Mouse (Mus musculus) stomach, embryonic 14.5 days (tissue): ENCODE data around the gene Mga. TPM values are rescaled to one million over a fixed set of nuclear protein-coding genes. Genes with fewer than 3 reads are reported as not detected.

Experiments used
- ATAC-seq: fragments of 200-750 bp; cut with Nextera tagmentation; 2 replicates; pipeline ENCODE4 v1.8.0; 2017; ENCODE audit warnings: low read depth, moderate TSS enrichment; ENCODE audit not compliant: insufficient number of reproducible peaks, insufficient read depth, low FRiP score
- H3K27ac ChIP-seq: fragments of 300-500 bp; sonication (generic); 2 replicates; pipeline ENCODE4 v1.5.1; 2014; ENCODE audit warnings: mild to moderate bottlenecking, low read length, moderate library complexity, mixed read lengths
- H3K27me3 ChIP-seq: fragments of 300-500 bp; sonication (generic); 2 replicates; pipeline ENCODE4 v1.6.1; 2014; ENCODE audit warnings: low read length, control low read depth, mixed read lengths; ENCODE audit not compliant: control insufficient read depth, insufficient read depth
- H3K36me3 ChIP-seq: fragments of 300-500 bp; sonication (generic); 2 replicates; pipeline ENCODE4 v1.6.1; 2014; ENCODE audit warnings: mild to moderate bottlenecking, control low read depth, low read length, moderate library complexity, mixed read lengths; ENCODE audit not compliant: control insufficient read depth, insufficient read depth
- H3K4me1 ChIP-seq: fragments of 300-500 bp; sonication (generic); 2 replicates; pipeline ENCODE4 v1.6.1; 2014; ENCODE audit warnings: low read length, control low read depth, mixed read lengths; ENCODE audit not compliant: control insufficient read depth, insufficient read depth
- H3K4me2 ChIP-seq: fragments of 300-500 bp; sonication (generic); replicated peaks from 2 replicates; pipeline ENCODE4 v1.6.1; 2014; ENCODE audit warnings: low read depth, low read length, control low read depth
- H3K4me3 ChIP-seq: fragments of 300-500 bp; sonication (generic); 2 replicates; pipeline ENCODE4 v1.5.1; 2014; ENCODE audit warnings: low read depth, low read length, control low read depth
- H3K9ac ChIP-seq: fragments of 300-500 bp; sonication (generic); replicated peaks from 2 replicates; pipeline ENCODE4 v1.6.1; 2014; ENCODE audit warnings: low read depth, mild to moderate bottlenecking, control low read depth, low read length, moderate library complexity, mixed read lengths
- H3K9me3 ChIP-seq: fragments of 300-500 bp; sonication (generic); 2 replicates; pipeline ENCODE4 v1.6.1; 2016; ENCODE audit warnings: low read depth, low read length, control low read depth; ENCODE audit not compliant: control insufficient read depth
- WGBS: fragments of 180-500 bp; shearing (Covaris S2); extraction: QIAGEN DNeasy Blood & Tissue Kit; methylation state at CpG from one replicate; pipeline ENCODE4 v1.1.7; 2014; 5-methylcytosine and 5-hydroxymethylcytosine counted together
- polyA plus RNA-seq: library from polyadenylated mRNA; unstranded; fragments of >200 nt; fragmentation: Nextera tagmentation; extraction: Ambion mirVana; gene quantifications from 2 replicates; pipeline ENCODE4 v1.2.1, GENCODE M21; 2014

Mga gene
- polyA plus RNA-seq, 1 experiment from 2014 or later = 54.7 TPM

GRCm38 (mm10) chr2:120003970-120004369, 106.9 kb downstream of the Mga start:
- Histone ChIP-seq H3K4me3 (no peak overlapping the region), H3K27ac (no peak overlapping the region), H3K36me3 (peaks cover 6% of the 10 kb centered on the region), H3K9ac (no peak overlapping the region), H3K9me3 (no peaks in the 10 kb centered on the region), H3K4me2 (no peak overlapping the region), H3K27me3 (no peaks in the 10 kb centered on the region), H3K4me1 (no peaks in the 10 kb centered on the region)
- WGBS = 64% methylated on average over 2 of the region's 2 CpGs
- no peak for ATAC-seq

DNA sequence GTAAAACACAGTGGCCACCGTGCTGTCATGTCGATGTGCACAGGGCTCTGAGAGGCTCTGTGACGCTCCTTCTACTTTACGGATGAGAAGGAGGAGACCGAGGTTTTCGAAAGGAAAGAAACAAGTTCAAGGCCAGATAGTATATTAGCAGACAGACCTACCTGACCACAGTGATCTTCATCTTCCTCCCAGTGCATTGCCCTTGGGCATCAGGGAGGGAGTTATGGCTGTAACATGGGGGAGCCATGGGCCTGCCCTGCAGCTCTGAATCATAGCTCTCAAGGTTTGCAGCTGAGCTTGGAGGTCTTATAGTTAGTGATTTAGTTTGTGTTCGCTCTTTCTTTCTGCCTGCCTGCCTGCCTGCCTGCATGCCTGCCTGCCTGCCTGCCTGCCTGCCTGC, 109.7 kb downstream of the Mga start:
- no peak overlapping the region for H3K27ac ChIP-seq
- no peak overlapping the region for H3K4me2 ChIP-seq
- no peaks in the 10 kb centered on the region for H3K9me3 ChIP-seq
- H3K9ac ChIP-seq = no peak overlapping the region
- H3K36me3 ChIP-seq = 0 out of 2 replicates have a peak, but pooled peaks cover 3% of the 10 kb centered on the region
- H3K4me1 ChIP-seq = no peaks in the 10 kb centered on the region
- no peaks in the 10 kb centered on the region for H3K27me3 ChIP-seq
- WGBS = 91% methylated on average over 7 of the region's 7 CpGs
- no peak for ATAC-seq
- H3K4me3 ChIP-seq = no peak overlapping the region

DNA sequence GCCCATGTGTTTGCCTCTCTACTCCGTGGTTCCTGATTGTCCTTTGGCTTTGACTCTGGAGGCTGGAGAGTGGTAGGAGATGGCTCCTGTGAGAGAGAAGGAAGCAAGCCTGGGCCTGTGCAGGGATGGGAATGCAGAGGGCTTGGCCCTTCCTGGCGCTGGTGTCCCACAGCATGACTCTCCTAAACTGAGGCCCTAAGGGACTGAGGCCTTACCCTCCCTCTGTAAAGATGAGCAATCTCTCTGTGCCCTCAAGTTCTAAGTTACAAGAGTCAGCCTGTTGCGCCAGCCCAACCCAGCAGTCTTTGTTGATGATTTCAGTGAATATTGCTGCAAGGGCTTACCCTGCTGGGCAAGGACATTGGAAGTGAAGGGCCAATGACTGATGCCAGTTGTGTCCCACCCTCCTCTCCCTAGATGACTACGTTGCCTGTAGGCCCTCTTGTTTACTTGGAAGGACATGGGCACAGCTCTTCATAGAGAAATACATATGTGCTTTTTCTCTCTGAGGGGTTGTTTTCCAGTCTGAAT, 110.7 kb downstream of the Mga start:
- no peaks in the 10 kb centered on the region for H3K27me3 ChIP-seq
- no peak overlapping the region for H3K4me2 ChIP-seq
- no peak overlapping the region for H3K4me3 ChIP-seq
- peaks cover 7% of the 10 kb centered on the region; the same call in 1 of the 2 replicates for H3K36me3 ChIP-seq
- ATAC-seq = no peak
- WGBS = 72% methylated on average over 4 of the region's 4 CpGs
- no peaks in the 10 kb centered on the region for H3K4me1 ChIP-seq
- H3K27ac ChIP-seq = no peak overlapping the region
- no peak overlapping the region for H3K9ac ChIP-seq
- no peaks in the 10 kb centered on the region for H3K9me3 ChIP-seq

GRCm38 (mm10) chr2:120008672-120009071, 111.6 kb downstream of the Mga start:
- peaks cover 6% of the 10 kb centered on the region; the same call in 1 of the 2 replicates for H3K36me3 ChIP-seq
- H3K27me3 ChIP-seq = no peaks in the 10 kb centered on the region
- H3K27ac ChIP-seq = no peak overlapping the region
- no peak overlapping the region for H3K4me3 ChIP-seq
- H3K9ac ChIP-seq = no peak overlapping the region
- H3K9me3 ChIP-seq = no peaks in the 10 kb centered on the region
- no peaks in the 10 kb centered on the region for H3K4me1 ChIP-seq
- no peak for ATAC-seq
- WGBS = 40% methylated on average over 4 of the region's 4 CpGs
- H3K4me2 ChIP-seq = no peak overlapping the region

DNA sequence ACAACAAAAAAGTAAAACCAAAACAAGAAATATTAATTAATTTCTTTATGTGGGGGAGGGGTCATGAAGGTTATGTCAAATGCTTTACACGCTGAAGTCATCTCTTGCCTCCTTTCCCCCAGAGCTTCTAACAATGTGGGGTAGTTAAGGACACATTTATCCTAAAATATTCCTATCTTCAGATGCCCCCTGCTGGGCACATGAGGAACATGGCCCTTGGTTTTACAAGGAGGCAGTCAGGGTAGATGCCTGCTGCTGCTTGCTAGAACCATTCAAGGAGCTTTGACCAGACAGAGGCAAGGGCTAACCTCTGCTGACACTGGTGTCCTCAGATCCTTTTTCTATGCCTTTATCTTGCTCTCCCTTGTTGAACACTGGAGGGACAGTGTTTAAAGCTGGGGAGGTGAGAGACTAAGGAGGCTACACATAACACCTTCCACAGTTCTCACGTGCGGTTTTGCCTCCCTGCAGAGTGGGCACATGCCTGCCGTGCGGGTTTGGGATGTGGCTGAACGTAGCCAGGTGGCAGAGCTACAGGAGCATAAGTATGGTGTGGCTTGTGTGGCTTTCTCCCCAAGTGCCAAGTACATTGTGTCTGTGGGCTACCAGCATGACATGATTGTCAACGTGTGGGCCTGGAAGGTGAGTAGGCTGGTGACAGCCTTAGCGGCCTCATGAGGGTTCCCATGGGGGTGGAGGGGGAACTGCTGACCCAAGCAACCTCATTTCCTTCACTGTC, 114.6 kb downstream of the Mga start:
- Histone ChIP-seq H3K9ac (no peak overlapping the region), H3K27ac (no peak overlapping the region), H3K27me3 (no peaks in the 10 kb centered on the region), H3K4me3 (no peak overlapping the region), H3K36me3 (peaks cover 20% of the 10 kb centered on the region; the same call in 1 of the 2 replicates), H3K9me3 (no peaks in the 10 kb centered on the region), H3K4me2 (no peak overlapping the region), H3K4me1 (no peaks in the 10 kb centered on the region)
- 0 out of 2 replicates have a peak, but pooled peaks have one; percentile 56 for ATAC-seq
- 77% methylated on average over 8 of the region's 8 CpGs for WGBS

- no peak overlapping the region for H3K9ac ChIP-seq
- no peaks in the 10 kb centered on the region for H3K27me3 ChIP-seq
- no peaks in the 10 kb centered on the region for H3K9me3 ChIP-seq
- H3K4me2 ChIP-seq = no peak overlapping the region
- H3K4me3 ChIP-seq = no peak overlapping the region
- ATAC-seq = no peak
- no peaks in the 10 kb centered on the region for H3K4me1 ChIP-seq
- H3K36me3 ChIP-seq = peaks cover 27% of the 10 kb centered on the region; the same call in 1 of the 2 replicates
- no peak overlapping the region for H3K27ac ChIP-seq
- 87% methylated on average over 13 of the region's 13 CpGs for WGBS
Observed at GRCm38 (mm10) chr2:120012924-120013323, 115.9 kb downstream of the Mga start.

- H3K4me1 ChIP-seq = no peaks in the 10 kb centered on the region
- ATAC-seq = no peak
- no peak overlapping the region for H3K27ac ChIP-seq
- H3K27me3 ChIP-seq = no peaks in the 10 kb centered on the region
- H3K36me3 ChIP-seq = peaks cover 34% of the 10 kb centered on the region; the same call in 1 of the 2 replicates
- H3K9me3 ChIP-seq = no peaks in the 10 kb centered on the region
- H3K4me2 ChIP-seq = no peak overlapping the region
- WGBS = 99% methylated on average over 2 of the region's 2 CpGs
- H3K4me3 ChIP-seq = no peak overlapping the region
- H3K9ac ChIP-seq = no peak overlapping the region
Observed at GRCm38 (mm10) chr2:120013831-120014486, 116.9 kb downstream of the Mga start.

DNA sequence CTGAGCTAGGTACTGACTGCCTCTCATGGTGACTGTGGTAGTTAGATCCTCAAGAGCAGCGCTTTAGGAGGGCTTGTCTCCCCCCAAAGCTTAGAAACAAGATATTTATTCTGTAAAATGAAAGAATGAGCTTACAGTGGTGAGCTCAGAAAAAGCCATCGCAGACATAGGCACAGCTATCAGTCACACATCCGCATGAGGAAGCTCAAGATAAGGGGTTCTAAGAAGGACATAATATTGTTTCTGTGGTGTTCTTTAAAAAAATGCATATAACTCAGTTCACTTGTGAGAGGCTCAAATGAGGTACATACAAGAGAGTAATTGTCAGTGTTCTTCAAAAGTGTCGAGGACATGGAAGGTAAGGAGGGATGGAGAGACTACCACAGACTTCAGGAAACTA, 118.9 kb downstream of the Mga start:
- no peak overlapping the region for H3K4me3 ChIP-seq
- no peak overlapping the region for H3K9ac ChIP-seq
- H3K9me3 ChIP-seq = no peaks in the 10 kb centered on the region
- ATAC-seq = no peak
- H3K4me2 ChIP-seq = no peak overlapping the region
- no peaks in the 10 kb centered on the region for H3K4me1 ChIP-seq
- H3K27me3 ChIP-seq = no peaks in the 10 kb centered on the region
- no peak overlapping the region for H3K27ac ChIP-seq
- WGBS = 88% methylated on average over 4 of the region's 4 CpGs
- H3K36me3 ChIP-seq = peaks cover 43% of the 10 kb centered on the region
